Mouse (Mus musculus) c-Kit-positive CD71-positive TER-119-negative erythroid progenitor cells, embryonic 14.5 days (primary cell): ENCODE measurements at regions not wholly inside any gene's neighbourhood (a gene's known extent, or its start where the extent isn't known, plus 50 kb on each side); places are given as distances from the start of the nearest gene placed in this dataset.

Experiments
- DNase-seq: peaks from one replicate; pipeline ENCODE4 v3.0.0-alpha.2; 2013; ENCODE audit warnings: low read depth

DNA sequence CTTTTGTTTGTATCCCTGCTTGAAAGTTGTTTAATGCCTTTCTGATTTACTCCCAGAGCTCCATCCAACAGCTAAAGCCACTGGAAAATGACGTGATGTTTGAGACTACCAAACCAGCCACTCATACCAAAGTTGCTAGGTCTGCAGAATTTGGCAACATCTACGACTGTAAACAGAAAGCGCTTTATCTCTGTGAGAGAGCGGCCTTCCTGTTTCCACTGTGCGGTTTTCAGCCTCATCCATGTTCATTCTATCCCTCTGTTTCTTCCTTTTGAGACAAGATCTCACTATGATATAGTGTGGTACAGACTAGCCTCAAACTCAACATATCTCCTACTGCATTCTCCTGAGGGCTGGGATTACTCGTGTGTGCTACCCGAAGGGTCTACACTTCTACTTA lies 100.0 kb downstream of the Tmem30b start:
- DNase-seq = no peak

DNA sequence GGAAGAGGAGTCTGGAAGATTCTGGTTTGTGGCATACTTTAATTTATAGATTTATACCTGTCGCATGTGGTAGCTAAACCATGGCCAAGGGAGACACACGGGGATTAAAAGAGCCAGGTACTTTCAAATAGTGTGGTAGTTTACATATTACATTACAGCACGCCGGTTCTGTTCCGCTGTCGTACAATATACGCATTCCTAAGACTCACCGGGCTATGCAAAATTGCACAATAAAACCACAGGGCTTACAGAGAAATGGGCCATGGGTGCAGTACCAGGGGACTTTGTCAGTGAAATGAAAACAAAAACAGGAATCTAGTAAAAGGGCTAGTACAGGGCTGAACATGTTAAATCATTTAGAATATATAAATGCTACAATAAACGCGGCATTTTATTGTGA lies 100.6 kb downstream of the Tmem30b start:
- no peak for DNase-seq

DNA sequence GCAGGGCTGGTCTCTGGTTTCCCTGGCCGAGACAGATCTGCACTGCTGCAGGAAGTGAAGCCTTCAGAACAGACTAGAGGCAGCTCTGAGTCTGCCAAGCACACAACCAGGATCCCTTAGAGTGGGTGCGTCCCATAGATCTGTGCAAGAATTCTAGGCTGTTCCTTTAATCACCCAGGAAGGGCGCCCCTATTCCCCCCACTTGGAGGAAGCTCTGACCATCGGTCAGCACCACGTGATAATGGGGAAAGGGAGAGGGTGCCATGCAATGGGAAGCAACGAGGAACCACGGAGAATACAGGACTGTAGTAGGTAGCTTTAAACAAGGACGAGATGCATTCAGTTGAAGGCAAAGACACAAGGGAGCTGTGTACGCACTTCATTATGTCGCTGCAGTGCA lies 101.1 kb downstream of the Tmem30b start:
- DNase-seq = no peak

DNA sequence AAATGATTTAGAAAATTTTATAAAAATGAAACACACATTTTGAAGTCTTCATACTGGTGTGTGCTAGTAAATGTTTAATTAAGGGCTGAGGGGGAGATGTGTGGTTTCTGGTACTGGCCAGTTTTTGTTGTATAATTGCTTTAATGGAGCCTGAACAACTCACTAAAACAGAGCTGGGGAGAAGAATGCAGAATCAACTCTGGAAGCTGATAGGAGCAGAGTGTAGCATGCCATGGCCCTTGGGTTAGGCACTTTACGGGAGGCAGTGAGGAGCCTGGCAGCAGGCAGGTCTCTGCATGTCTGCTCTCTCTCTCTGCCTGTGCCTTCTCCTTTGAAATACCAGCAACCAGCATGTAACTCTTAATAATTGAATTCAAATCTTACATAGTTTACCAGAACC lies 104.9 kb downstream of the Tmem30b start:
- no peak for DNase-seq

DNA sequence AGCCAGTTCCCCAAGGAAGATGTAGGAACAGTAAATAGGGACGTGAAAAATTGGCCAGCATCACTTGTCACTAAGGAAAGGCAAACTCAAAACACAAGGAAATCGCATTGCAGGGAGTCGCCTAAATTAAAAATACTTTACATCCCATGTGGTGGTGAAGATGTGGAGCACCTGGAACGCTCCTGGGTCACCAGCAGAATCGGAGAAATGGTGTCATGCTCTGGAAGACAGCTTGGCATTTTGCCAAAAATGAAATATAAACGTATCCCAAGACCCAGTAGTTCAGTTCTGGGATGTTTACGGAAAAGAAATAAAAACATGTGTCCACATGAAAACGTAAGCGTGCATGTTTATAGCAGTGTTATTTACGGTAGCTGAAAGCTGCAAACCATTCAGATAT lies 111.5 kb downstream of the Tmem30b start:
- no peak for DNase-seq

DNA sequence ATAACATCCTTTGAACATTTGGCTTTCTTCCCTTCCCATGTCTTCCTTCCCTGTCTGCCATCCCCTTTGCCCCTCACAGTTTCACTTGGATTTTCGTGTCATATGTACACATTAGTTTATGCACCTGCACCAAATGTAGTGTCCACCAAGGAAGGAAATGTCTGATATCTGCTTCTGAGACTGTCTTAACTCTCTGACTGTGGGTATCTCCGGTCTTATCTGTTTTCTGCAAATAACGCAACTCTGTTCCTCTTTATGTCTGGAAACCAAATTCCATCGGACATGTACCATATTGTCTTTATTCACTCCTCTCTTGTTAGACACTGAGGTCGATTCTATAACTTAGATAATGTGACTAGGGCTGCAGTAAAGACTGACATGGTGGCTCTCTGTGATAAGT lies 113.6 kb downstream of the Tmem30b start:
- DNase-seq = no peak

DNA sequence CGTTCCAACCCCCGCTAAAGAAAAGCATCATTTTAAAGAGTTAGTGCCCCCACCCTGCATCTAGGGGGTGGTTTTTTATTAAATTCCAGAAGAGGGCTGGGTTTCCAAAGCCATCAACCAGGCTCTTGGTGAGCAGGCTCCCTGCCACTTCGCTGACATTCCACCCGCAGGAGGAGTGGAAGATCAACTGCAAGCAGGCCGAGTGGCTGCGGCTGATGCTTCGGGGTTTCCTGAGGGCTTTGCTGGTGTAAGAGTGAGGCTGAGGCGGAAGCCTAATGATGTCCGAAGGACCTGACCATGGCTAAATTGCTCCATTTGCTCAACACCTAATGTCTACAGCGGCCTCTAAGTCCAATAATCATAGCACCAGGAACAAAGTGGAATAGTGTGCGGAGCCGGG lies 118.0 kb downstream of the Tmem30b start:
- DNase-seq = no peak

DNA sequence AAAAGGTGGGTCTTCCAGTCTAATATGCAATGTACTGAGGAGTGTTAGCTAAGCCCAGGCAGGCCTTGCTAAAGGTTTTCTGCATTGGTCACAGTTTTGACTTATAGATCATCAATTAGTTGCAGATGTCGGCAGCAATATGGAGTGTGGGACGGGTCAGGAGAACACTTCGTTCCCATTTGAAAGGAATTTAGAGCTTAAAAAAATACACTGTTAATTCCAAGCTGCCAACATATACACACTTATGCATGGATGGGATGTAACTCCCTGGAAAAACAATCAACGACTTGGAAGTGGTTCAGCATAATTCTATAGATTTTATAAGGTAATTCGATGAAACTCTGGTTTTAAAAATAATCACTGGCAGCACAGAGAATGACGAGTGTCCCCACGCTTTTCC lies 121.4 kb downstream of the Tmem30b start:
- DNase-seq = no peak

DNA sequence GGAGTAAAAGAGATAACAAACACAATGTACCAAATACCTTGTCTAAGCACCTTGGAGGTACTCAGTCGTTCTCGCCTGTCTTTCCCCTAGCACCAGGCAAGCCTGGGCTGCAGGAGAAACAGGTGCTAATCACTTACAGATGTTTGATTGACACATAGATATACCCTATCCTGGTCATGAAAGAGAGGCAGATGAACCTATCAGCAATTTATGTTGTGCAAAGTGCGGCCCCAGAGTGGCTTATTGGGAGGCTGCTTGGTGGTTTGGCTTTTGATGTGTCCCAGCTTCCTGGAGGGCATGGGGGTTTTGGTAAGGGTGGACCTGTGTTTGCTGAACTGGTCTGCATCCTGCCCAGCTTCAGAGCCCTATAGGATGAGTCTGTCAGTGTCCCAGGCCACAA lies 129.1 kb downstream of the Tmem30b start:
- no peak for DNase-seq

DNA sequence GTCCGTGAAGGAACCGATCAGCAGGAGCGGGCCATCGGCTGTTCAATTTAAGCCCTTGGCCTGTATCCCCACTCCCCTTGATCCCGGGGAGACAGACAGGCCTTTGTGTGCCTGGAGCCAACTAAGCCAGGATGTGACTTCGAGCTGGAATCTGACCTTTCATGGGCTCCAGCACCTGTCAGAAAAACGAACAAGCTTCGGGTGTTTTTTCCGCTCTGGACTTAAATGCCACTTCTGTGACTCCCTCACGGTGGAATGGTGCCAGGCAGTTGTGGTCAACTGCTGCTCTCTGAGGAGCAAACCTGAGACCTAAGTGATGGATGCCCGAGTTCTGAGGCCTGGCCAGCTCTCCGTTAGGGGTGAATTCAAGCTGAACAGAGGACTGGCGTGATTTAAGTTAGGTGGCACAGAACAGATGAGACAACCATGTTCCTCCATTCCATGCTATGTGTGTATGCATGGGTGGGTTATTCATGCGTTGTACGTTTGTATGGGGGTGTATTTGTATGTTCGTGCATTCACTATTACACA lies 129.8 kb downstream of the Tmem30b start:
- DNase-seq = no peak

DNA sequence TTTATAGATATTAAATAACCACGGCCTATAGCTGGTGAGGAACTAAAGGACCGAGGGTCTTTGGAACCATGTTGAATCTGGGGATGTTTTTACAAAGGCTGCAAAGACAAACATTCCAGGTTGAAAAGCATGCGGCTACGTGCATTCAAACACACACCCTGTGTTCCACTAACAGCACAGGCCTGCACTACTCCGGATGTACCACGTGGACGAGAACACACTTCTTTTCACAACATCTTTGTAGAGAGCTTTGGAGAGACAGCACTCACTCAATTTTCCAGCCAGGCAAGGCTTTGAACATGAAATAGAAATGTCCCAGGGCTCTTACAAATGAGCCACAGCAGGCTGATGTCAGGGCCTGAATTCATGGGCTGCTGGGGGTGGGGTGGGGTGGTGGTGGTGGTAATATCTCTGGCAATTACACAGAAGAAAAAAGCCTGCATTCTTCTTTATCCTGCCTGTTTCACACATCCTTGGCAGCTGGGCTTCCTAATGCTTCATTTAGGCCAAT lies 129.3 kb downstream of the Slc38a6 start:
- DNase-seq = no peak

DNA sequence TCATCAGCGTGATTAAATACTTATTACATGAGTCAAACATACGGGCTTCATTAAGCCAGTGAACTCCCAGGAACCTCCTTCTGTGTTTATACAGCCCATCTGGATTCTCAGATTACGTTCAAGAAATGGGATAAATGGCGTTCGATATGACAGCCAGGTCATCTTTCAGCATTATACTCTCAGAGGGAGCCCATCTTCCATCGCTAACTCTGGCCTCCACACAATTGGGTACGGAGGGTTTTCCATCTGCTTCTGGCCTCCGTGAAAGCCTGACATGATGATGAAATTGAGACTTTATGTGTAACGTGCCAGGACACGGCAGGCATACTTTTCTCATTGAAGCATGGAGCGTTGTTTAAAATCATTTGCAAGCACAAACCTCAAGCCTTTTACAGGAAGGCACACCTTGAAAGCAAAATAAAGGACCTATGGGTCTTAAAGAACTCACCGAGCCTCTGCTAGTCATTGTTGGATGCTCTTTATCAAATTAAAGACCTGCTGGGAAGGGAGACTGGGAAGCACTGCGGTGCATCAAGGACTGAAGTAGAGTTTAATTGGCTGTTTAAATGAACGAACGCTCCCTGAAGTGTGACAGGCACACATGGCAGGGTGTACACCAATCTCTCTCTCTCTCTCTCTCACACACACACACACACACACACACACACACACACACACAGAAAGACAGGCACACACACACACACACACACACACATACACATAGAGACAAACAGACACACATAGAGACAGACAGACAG lies 127.0 kb downstream of the Slc38a6 start:
- DNase-seq = no peak

DNA sequence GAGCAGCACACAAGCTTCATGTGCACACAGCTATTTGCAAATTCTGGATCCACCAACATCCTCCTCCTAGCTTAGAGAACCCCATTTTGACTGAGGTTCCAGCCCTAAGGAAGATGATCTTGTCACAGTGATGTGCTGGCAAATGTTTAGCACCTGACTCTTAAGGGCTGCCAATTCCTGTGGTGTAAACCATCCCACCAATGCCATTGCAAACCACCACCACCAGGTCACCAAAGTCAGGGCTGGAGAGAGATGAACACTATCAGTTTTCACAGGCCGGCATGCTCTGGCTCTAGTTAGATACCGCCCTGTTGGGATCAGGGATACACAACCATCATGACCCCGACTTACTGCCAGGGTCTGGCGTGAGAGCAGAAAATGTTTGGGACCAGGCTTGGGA lies 125.9 kb downstream of the Slc38a6 start:
- no peak for DNase-seq

DNA sequence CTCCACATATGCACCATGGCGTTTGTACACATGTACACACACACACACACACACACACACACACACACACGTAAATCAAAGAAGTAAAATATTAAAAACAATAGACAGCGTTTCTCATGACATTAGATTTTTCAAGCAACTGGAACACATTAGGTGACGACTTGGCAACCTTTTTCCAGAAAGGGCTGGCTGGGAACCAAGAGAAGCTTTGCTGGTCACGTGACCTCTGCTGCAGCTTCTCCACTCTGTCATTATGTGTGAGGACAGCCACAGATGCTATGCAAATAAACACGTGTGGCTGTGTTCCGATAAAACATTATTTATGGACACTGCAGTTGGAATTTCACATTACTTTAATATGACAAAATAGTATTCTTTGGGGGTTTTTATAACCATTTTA lies 124.3 kb downstream of the Slc38a6 start:
- no peak for DNase-seq

DNA sequence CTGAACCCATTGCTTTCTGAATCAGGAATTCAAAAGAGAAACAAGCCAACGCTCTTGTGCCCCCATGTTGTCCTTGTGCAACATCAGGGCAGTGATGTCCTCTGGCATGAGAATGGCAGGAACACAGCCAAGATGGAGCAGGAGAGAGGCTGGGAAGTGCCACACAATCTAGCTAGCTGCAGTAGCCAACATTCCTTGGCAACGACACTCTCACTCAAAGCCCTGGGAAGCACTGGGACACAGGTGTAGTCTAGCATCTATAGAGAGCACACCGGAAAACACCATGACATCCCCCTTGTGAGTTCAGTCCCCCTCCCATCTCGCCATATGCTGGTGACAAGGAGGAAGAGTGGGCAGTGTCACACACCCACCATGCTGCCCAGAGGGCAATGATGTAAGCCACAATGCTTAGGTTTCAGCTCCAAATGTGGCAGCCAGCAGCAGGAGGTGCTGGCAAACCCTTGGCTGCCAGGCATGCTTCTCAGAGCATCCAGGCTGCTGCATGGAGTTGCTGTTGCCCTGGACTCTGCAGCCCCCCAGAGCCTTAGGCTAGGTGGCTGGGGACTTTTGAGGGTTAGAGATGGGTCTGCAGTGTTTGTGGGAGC lies 123.0 kb downstream of the Slc38a6 start:
- no peak for DNase-seq

DNA sequence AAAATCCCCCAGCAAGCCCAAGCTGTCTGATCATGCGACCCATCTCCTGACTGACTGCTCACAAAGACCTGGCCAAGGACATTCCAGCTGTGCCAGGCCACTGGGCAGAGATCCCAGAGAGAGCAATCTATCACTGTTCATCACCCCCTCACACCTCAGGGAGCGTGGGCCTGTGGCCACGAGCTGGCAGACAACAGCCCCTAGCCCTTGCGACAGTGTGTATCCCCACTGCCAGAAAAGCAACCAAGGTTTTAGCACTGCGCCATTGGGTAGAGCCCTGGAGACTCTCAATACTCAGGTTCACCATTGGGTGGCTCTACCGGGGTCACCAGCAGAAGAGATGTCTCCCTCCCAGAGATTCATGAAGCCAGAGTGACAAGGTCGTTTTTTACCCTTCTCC lies 122.0 kb downstream of the Slc38a6 start:
- no peak for DNase-seq

DNA sequence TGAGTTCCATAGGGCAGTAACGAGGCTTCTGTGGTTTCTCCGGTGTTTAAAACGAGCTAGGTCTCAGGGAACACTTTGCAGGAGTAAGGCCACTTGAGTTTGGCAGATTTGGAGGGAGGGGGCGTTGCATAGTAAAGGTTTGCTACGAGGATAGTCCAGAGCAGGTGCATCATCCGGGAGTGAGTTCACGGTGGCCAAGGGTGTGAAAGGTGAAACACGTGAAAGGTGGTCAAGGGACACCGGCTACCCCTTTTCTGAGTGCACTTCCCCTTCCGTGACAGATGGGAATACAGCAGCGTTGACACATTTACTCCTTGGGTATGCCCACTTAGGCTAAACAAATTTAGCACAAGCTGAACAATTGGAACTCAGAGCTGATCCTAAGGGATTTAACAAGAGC lies 121.6 kb downstream of the Slc38a6 start:
- DNase-seq = no peak

DNA sequence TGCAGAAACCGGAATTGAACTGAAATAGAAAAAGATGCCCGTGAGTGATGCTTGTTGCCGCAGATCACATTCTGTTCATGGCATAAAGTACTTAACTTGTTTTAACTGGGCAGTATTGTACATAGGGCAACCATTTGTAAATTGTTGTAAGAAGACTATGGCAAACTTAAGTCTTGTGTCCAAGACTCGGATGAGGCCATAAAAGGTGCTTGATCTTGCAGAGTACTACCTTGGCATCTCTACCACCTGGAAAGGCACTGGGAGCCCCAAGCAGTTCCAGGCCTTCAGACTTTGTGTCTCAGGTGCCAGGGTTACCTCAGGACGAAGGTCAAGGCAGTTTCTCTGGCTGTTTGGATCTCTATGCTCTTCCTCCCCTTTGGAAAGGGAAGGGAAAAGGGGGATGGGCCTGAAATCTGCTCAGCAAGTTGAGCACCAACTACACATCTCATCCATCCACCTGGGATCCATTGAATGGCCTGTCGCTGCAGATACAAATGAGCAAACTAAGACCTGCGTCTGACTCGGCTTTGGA lies 120.0 kb downstream of the Slc38a6 start:
- DNase-seq = no peak

DNA sequence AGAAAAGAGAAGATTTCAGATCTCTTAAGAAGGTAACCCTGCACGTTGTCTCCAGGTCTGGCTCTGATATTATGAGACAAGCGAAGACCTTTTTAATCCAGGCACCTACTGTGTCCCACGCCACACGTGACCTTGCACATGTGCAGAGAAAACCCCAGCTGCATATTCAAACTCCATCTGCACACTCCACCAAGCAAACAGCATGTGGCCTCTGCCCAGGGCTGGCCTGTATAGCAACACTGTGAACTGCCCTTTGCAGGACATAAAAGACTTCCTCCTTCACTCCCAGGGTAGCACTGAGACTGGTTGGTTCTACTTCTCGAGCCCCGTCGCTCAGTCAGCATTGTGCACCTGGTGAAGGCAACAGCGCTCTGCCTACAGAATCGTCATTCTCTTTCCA lies 119.0 kb downstream of the Slc38a6 start:
- DNase-seq = no peak

DNA sequence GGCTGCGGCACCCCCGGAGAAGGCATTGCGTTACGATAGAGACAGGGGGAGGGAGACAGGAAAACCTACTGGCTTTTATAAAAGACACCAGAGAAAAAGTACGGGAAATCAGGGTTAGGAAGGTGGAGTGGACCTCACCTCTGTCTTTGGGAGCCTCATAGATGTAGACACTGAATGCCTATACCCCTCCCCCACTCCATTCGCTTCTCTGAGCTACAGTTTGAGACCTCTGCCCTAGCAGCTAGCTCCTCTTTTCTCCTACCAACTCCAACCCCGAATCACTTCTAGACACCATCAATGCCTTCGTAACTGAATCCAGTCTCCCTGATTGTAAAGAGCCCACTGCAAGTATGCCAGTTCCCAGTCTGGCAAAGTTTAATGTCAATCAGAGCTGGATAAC lies 118.5 kb downstream of the Slc38a6 start:
- DNase-seq = no peak

DNA sequence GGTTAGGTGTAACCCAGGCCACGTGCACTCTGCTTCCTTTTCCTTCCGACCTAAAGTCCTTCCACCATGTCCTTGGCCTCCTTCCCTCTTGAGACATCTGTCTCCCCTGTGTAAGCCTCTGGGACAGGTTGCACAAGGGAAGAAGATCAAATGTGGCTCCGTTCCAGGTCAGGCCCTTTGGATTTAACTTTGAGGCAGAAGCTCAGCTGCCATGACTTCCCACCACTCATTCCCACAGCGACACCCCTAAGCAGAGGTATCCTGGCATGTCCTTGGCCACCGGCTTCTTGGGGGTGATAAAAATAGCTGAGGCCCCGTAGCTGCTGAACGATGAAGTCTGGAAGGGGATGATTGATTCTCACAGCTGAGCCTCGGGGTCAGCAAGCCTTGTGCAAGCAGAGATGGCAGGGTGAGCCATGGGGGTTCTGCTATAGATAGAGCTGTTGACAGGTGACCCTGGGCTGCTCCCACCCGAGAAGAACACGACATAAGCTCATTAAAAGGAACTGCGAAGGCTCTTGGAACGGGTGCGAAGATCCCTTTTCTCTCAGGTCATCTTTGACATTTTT lies 117.4 kb downstream of the Slc38a6 start:
- DNase-seq = no peak
